Mouse (Mus musculus): ENCODE measurements at regions not wholly inside any gene's neighbourhood (a gene's known extent, or its start where the extent isn't known, plus 50 kb on each side); places are given as distances from the start of the nearest gene placed in this dataset.
A peak's percentile ranks its signal among the peaks of the same experiment; 100 is the strongest.

GRCm38 (mm10) chr14:123219590-123219989 is 235.8 kb upstream of the Tmtc4 start:
- DNase-seq, result no peak

- DNase-seq, result no peak
Measured at GRCm38 (mm10) chr14:123210241-123210640, 226.4 kb upstream of the Tmtc4 start.

- DNase-seq, result no peak
Measured at GRCm38 (mm10) chr14:123202848-123203247, 219.0 kb upstream of the Tmtc4 start.

- DNase-seq, result no peak
Measured at GRCm38 (mm10) chr14:123202313-123202712, 218.5 kb upstream of the Tmtc4 start.

- peak; percentile 75 to 76 for DNase-seq
Measured at GRCm38 (mm10) chr14:123201426-123202274, 217.8 kb upstream of the Tmtc4 start.

- DNase-seq, result no peak
Measured at GRCm38 (mm10) chr14:123199111-123199510, 215.3 kb upstream of the Tmtc4 start.

GRCm38 (mm10) chr14:123192574-123192973 is 208.7 kb upstream of the Tmtc4 start:
- no peak for DNase-seq

GRCm38 (mm10) chr14:123190729-123191128 is 206.9 kb upstream of the Tmtc4 start:
- DNase-seq, result no peak

- no peak for DNase-seq
Measured at GRCm38 (mm10) chr14:123187270-123188058, 203.6 kb upstream of the Tmtc4 start.

- no peak for DNase-seq
Measured at GRCm38 (mm10) chr14:123173183-123173582, 189.3 kb upstream of the Tmtc4 start.

GRCm38 (mm10) chr14:123171865-123172264 is 188.0 kb upstream of the Tmtc4 start:
- no peak for DNase-seq

- no peak for DNase-seq
Measured at GRCm38 (mm10) chr14:123163842-123164241, 180.0 kb upstream of the Tmtc4 start.

GRCm38 (mm10) chr14:123143489-123144046 is 159.7 kb upstream of the Tmtc4 start:
- DNase-seq, result peak; percentile 7 to 17

GRCm38 (mm10) chr14:123138743-123139705 is 155.2 kb upstream of the Tmtc4 start:
- DNase-seq, result peak; percentile 17 to 19

- no peak for DNase-seq
Measured at GRCm38 (mm10) chr14:123133979-123134378, 150.1 kb upstream of the Tmtc4 start.

GRCm38 (mm10) chr14:123120361-123120760 is 136.5 kb upstream of the Tmtc4 start:
- no peak for DNase-seq

- DNase-seq, result no peak
Measured at GRCm38 (mm10) chr14:123116337-123116736, 132.5 kb upstream of the Tmtc4 start.

GRCm38 (mm10) chr14:123110533-123110932 is 126.7 kb upstream of the Tmtc4 start:
- no peak for DNase-seq

GRCm38 (mm10) chr14:123100371-123100770 is 116.5 kb upstream of the Tmtc4 start:
- no peak for DNase-seq

- DNase-seq, result no peak
Measured at GRCm38 (mm10) chr14:123096086-123096485, 112.3 kb upstream of the Tmtc4 start.

- DNase-seq, result no peak
Measured at GRCm38 (mm10) chr14:123082065-123082464, 98.2 kb upstream of the Tmtc4 start.
